ENCODE assay signal across 8 mouse cellular contexts in the genomic region with DNA sequence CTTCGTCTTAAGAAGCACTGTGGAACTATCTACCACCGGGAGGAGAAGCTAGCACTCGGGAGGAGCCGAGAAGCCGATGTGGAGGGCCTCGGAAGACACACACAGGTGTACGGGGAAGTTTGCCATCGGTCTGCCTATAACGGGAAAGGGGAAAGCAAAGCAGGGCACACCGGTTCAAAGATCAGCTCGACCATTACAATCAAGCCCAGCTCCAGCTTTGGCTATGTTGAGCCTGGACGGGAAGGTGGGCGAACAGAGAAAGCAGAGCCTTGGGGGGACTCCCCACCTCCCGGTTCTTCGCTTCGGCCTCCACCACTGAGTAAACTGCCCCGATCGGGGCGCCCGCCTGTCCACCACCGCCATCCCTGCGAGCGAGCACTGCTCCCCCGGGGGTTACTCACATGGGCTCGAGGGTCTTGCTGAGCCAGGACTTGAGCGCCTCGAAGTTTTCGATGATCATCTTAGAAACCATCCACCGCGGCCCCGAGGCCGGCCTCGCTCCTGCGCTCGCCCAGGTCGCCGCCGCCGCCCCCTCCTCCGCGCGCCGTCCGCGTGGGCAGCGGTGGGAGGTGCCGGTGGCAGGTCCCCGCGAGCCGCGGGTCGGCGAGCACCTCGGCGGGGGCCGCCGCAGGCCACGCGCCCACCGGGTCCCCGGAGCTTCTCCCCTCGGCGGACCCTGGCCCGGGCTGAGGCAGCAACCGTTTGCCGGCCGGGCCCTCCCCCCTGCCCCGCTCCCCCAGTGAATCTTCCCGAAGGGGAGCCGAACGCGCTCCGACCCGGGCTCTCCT. TPM values are rescaled to one million over a fixed set of nuclear protein-coding genes. Genes with fewer than 3 reads are reported as not detected.
A peak's percentile ranks its signal among the peaks of the same experiment; 100 is the strongest.
DNase-seq lines count a peak whose midpoint lies in the region; ATAC-seq lines count a peak whose summit lies in the region.

No protein-coding gene starts in this region.

- no peaks in the 10 kb centered on the region for H3K36me3 ChIP-seq in liver, embryonic 15.5 days (replicated peaks)
- no peaks in the 10 kb centered on the region for H3K36me3 ChIP-seq in neural tube, embryonic 12.5 days

- peaks cover 28% of the 10 kb centered on the region for H3K4me1 ChIP-seq in liver, embryonic 15.5 days (replicated peaks)
- peaks cover 22% of the 10 kb centered on the region for H3K4me1 ChIP-seq in neural tube, embryonic 12.5 days

- peak overlapping the region; percentile 89 for H3K4me2 ChIP-seq in liver, embryonic 15.5 days
- H3K4me2 ChIP-seq in neural tube, embryonic 12.5 days (replicated peaks): peak overlapping the region; percentile 83

- H3K27ac ChIP-seq in liver, embryonic 15.5 days (replicated peaks): peak overlapping the region; percentile 87
- peak overlapping the region; percentile 94 for H3K27ac ChIP-seq in neural tube, embryonic 12.5 days

- peak; percentile 73 for ATAC-seq in liver, embryonic 15.5 days (ENCODE audit: insufficient read depth)
- peak; percentile 84 for ATAC-seq in neural tube, embryonic 12.5 days (ENCODE audit: low FRiP score, low read depth)
- no peak for ATAC-seq in monocyte, adult 5-6 weeks (replicated peaks; ENCODE audit: insufficient number of reproducible peaks, low FRiP score, low TSS enrichment, poor library complexity, severe bottlenecking)

- peak overlapping the region; percentile 91 for H3K9ac ChIP-seq in liver, embryonic 15.5 days
- peak overlapping the region; percentile 97 for H3K9ac ChIP-seq in neural tube, embryonic 12.5 days

- H3K4me3 ChIP-seq in liver, embryonic 15.5 days (replicated peaks): peak overlapping the region; percentile 92
- peak overlapping the region; percentile 99 for H3K4me3 ChIP-seq in neural tube, embryonic 12.5 days

- under 1% methylated on average over 72 of the region's 74 CpGs for WGBS in liver, embryonic 15.5 days (ENCODE audit: insufficient replicate concordance)
- WGBS in neural tube, embryonic 12.5 days: under 1% methylated on average over 66 of the region's 74 CpGs

- no peaks in the 10 kb centered on the region for H3K27me3 ChIP-seq in liver, embryonic 15.5 days
- H3K27me3 ChIP-seq in neural tube, embryonic 12.5 days (replicated peaks): no peaks in the 10 kb centered on the region

- no peaks in the 10 kb centered on the region for H3K9me3 ChIP-seq in liver, embryonic 15.5 days (replicated peaks)
- H3K9me3 ChIP-seq in neural tube, embryonic 12.5 days: no peaks in the 10 kb centered on the region

- DNase-seq in urinary bladder, adult 18-20 months (ENCODE audit: low spot score in 2 of 2): peak; percentile 1 to 46
- no peak for DNase-seq in urinary bladder, postnatal 25 days (ENCODE audit: low spot score)
- DNase-seq in cerebellum, adult 8-10 months: peak; percentile 31
- peak; percentile 9 to 19 for DNase-seq in frontal cortex, postnatal 14 days (ENCODE audit: low spot score in 2 of 2)
- DNase-seq in kidney, adult 8-10 months: peak; percentile 34 to 50

RNA-seq across cellular contexts. Expression of gene Rbm26, which starts 0.6 kb away (rescaled TPM):
- polyA plus RNA-seq in liver, embryonic 15.5 days (2015; fragmentation: Nextera tagmentation; extraction: Ambion mirVana): 6.9 and 7.9 TPM in 2 replicates
- 40.6 and 41.6 TPM in 2 replicates for polyA plus RNA-seq in neural tube, embryonic 12.5 days (2016; fragmentation: Nextera tagmentation; extraction: Ambion mirVana)
- total RNA-seq in monocyte, adult 5-6 weeks (2017): 50.2 to 86.3 TPM (median 51.0 TPM) in 3 replicates
